Mouse (Mus musculus) kidney, adult 2 months (tissue): Measurements from ENCODE around the gene Iscu.

Experiments used
- CTCF ChIP-seq: fragments of 200-500 bp; conservative IDR thresholded peaks from 2 replicates; pipeline ENCODE4 v1.5.1; 2011; ENCODE audit warnings: low read depth, mild to moderate bottlenecking, control low read depth, low read length, moderate library complexity, mixed read lengths; ENCODE audit not compliant: insufficient read depth, insufficient read length
- POLR2A ChIP-seq: fragments of 200-500 bp; IDR thresholded peaks from one replicate; pipeline ENCODE4 v1.6.1; 2011; ENCODE audit warnings: low read depth, low read length, control low read depth

DNA sequence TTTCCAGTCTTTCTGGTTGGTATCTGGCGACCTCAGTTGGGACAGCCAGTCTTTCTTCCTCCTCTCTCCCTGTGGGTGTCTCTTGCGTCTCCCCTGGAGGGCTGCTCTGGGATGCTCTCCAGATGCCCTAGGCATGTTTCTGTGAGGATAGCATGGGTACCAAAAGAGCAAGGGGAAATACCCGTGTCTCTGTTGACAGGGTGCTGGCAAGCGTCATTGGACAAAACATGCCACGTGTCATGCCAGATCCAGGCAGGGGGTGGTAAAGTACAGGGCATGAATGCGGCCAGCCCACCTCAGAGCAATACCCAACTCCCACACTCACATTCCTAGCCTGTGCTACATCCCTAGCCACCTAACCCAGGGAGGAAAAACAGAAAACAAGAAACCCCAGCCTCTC lies 45.9 kb upstream of the Iscu start:
- TF ChIP-seq POLR2A (no peak), CTCF (no peak)
